Mouse (Mus musculus) urinary bladder, postnatal 0 days (tissue): ENCODE results near the gene Ube2q1. TPM values are rescaled to one million over a fixed set of nuclear protein-coding genes. Genes with fewer than 3 reads are reported as not detected.

Experiments used
- polyA plus RNA-seq: library from polyadenylated mRNA; unstranded; fragments of >200 nt; fragmentation: Nextera tagmentation; extraction: Ambion mirVana; gene quantifications from 2 replicates; pipeline ENCODE4 v1.2.1, GENCODE M21; 2015

Gene Ube2q1
- polyA plus RNA-seq = 6.8 and 7.4 TPM in 2 replicates

GRCm38 (mm10) chr3:89772968-89773709 is at the start of gene Ube2q1:
Ube2q1 (plus strand) TSS chr3:89773616.

GRCm38 (mm10) chr3:89764119-89764724 is 9.2 kb upstream of the Ube2q1 start, which contains the start of gene Chrnb2:
Chrnb2 (minus strand) TSS chr3:89764632.

GRCm38 (mm10) chr3:89830815-89831591 is 57.6 kb downstream of the Ube2q1 start, which contains the start of gene She:
She (plus strand) TSS chr3:89831370.

Other genes with a start within 250 kb of the Ube2q1 start
- 5.5 and 5.9 TPM in 2 replicates for gene Adar, start 58.6 kb upstream of the Ube2q1 start, polyA plus RNA-seq
- 0.22 and 0.26 TPM in 2 replicates for gene Chrnb2, start 9.0 kb upstream of the Ube2q1 start, polyA plus RNA-seq
- gene She, start 57.8 kb downstream of the Ube2q1 start, polyA plus RNA-seq = 2.2 and 2.3 TPM in 2 replicates
- 6.3 and 8.8 TPM in 2 replicates for gene Il6ra, start 139.6 kb downstream of the Ube2q1 start, polyA plus RNA-seq
- 7.3 and 7.8 TPM in 2 replicates for gene Atp8b2, start 189.9 kb downstream of the Ube2q1 start, polyA plus RNA-seq
- gene Hax1, start 225.2 kb downstream of the Ube2q1 start, polyA plus RNA-seq = 94.5 and 95.7 TPM in 2 replicates